Mouse (Mus musculus): ENCODE results near the gene Srpr.

Gene Srpr

DNA sequence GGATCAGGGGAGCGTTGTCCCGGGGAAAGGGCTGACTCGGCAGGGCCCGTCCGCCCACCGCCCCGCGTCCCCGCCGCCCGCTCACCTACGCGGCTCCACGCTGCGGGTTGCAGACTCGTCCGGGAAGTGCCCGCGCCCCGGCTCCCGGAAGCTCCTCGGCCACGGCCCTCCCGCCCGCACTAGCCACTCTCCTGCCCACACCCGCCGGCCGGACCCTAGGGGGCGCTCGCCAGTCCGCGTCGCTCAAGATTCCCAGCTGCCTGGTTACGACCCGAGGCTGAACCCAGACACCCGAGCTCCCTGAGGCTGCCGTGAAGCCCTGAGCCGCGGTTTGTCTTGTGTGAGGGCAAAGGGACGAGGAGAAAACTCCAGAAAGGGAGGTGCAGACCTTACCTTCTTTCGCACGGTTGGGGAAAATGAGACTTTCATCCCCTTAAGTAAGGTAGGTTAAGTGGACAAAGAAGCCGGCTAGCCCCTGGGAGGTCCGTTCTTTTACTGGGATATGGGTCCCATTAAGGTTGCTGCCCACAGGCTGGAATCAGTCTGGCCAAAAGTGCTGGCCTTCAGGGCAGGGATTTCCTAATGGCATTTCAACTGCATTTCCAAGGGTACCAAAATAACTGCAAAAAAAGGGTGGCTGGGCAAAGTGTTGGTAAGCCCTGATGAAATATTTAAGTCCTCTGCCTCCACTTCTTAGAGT is at the start of gene Srpr, which contains the start of gene Tirap:
Gene Srpr (plus strand): TSS at position 404 of the 700 bp plus-strand sequence.
Gene Tirap (minus strand): TSS at position 520 of the 700 bp plus-strand sequence.
- DNase-seq (ENCODE audit: low read depth in 1 of 2, low spot score in 2 of 2) = peak; percentile 56 to 85

DNA sequence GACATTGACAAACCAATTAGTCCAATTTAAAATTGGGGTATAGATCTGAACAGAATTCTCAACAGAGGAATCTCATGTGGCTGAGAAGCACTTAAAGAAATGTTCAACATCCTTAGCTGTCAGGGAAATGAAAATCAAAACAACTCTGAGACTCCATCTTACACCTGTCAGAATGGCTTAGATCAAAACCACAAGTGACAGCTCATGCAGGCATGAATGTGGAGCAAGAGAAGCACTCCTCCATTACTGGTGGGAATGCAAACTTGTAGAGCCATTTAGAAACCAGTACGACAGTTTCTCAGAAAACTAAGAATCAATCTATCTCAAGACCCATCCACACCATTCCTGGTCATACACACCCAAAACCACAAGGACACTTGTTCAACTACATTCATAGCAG is 47.1 kb upstream of the Srpr start:
- no peak for DNase-seq (ENCODE audit: low read depth in 1 of 2, low spot score in 2 of 2)

- DNase-seq (ENCODE audit: low read depth in 1 of 2, low spot score in 2 of 2) = no peak
Measured at GRCm38 (mm10) chr9:35156002-35156710, 43.8 kb upstream of the Srpr start.

GRCm38 (mm10) chr9:35156862-35157261 is 43.1 kb upstream of the Srpr start:
- DNase-seq (ENCODE audit: low read depth in 1 of 2, low spot score in 2 of 2) = no peak

GRCm38 (mm10) chr9:35158477-35158876 is 41.5 kb upstream of the Srpr start:
- DNase-seq (ENCODE audit: low read depth in 1 of 2, low spot score in 2 of 2) = no peak

DNA sequence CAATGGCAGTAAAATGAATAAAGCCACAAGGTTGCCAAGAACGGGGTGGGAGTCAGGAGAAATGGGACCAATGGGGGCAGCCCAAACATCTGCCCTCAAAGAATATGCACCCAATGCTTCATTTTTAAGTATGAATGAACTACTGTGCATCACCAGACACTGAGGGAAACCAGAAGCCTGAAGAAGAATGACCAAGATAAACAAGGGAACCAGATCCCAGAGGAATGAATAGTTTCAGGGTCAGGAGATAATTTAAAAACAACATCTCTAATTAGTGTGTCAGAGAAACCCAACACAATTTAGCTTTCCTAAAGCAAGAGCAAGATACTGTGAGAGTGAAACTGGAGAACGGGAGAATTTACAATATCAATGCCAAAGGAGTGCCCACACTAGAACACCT is 39.3 kb upstream of the Srpr start:
- DNase-seq (ENCODE audit: low read depth in 1 of 2, low spot score in 2 of 2) = no peak

DNA sequence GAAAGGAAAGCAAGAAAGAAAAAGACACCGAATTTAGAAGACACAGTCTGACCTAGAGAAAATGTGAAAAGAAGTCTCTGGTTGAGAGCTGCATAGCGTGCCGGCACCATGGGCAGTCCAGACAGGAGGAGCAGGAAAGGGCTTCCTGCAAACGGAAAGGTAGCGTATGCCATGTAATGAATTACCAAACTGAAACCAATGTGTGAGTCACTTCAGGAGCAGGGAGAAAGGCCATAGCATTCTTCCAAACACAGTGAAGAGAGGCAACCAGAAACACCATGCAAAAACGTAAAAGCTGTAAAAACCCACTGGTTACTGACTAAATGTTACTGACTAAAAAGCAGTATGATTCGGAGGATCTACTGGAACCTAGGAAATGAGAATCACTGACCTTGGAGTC is 38.3 kb upstream of the Srpr start:
- no peak for DNase-seq (ENCODE audit: low read depth in 1 of 2, low spot score in 2 of 2)

DNA sequence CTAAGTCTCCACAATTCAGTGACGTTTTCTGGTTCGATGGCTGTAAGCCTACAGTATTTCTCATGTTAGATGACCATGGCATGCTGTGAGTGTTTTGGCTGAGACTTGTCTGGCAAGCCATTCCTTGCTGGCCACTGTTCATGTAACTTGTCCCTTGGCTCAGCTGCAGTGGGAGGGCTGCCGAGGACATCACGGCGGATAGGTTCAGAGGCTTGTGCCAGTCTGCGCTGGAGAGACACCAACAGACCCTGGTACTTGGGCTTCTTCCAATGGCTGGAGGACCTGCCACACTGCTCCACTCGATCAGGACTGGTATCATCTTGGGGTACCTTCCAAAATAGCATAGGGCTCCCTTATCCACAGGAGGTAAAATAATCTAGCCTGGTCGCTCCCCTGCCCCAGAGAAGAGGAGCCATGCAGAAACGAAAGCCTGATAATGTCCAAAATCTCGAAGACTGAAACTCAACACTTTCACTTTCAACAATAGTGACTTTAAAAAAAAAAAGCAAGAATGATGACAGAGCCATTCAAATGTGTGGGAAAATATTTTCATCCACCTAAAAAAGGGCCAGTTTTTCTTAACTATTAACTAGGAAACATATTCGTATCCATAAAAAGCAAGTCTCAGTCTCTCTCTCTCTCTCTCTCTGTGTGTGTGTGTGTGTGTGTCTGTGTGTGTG is 36.8 kb upstream of the Srpr start:
- no peak for DNase-seq (ENCODE audit: low read depth in 1 of 2, low spot score in 2 of 2)

- no peak for DNase-seq (ENCODE audit: low read depth in 1 of 2, low spot score in 2 of 2)
Measured at GRCm38 (mm10) chr9:35164142-35164874, 35.7 kb upstream of the Srpr start.

- no peak for DNase-seq (ENCODE audit: low read depth in 1 of 2, low spot score in 2 of 2)
Measured at GRCm38 (mm10) chr9:35166144-35166797, 33.7 kb upstream of the Srpr start.

- no peak for DNase-seq (ENCODE audit: low read depth in 1 of 2, low spot score in 2 of 2)
Measured at GRCm38 (mm10) chr9:35166798-35167635, 33.0 kb upstream of the Srpr start.

DNA sequence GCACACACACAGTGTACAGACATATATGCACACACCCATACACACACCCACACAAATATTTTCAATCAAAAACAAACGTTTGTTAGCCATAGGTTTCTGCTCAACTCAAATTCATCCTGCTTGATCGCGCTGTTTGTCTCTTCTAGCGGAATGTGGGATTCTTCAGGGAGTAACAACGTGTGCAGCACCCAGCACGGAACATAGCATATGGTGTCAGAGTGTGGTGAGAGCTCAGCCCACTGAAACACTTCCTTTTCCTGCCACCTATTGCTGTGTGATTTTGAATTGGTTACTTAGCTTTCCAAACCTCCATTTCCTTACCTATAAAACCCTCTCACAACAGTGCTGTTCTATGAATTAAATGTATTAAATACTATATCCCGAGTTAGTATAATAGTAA is 29.9 kb upstream of the Srpr start:
- no peak for DNase-seq (ENCODE audit: low read depth in 1 of 2, low spot score in 2 of 2)

DNA sequence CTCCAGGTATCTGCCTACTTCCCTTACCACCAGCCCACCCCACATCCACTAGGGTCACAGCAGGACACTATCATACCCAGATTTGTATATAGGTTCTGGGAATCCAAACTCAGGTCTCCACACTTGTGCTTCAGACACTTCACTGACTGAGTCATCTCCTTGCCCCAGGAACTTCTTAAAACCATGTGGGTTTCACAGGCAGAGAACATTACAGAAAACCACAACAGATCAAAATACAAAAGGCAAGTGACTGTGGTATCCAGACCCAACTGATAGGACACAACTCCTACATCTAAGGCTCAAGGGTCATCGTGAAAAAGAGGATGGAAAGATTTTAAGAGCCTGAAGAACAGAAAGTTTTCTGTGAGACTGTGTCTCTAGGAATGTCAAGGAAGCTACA is 26.6 kb upstream of the Srpr start:
- DNase-seq (ENCODE audit: low read depth in 1 of 2, low spot score in 2 of 2) = no peak

- peak; percentile 71 to 83 for DNase-seq (ENCODE audit: low read depth in 1 of 2, low spot score in 2 of 2)
Measured at GRCm38 (mm10) chr9:35175251-35176123, 24.5 kb upstream of the Srpr start, which contains the start of gene Dcps. Dcps (minus strand) TSS chr9:35176061.

- DNase-seq (ENCODE audit: low read depth in 1 of 2, low spot score in 2 of 2) = no peak
Measured at GRCm38 (mm10) chr9:35176124-35176659, 23.8 kb upstream of the Srpr start.

GRCm38 (mm10) chr9:35182832-35183231 is 17.1 kb upstream of the Srpr start:
- DNase-seq (ENCODE audit: low read depth in 1 of 2, low spot score in 2 of 2) = no peak

- DNase-seq (ENCODE audit: low read depth in 1 of 2, low spot score in 2 of 2) = no peak
Measured at GRCm38 (mm10) chr9:35183359-35183758, 16.6 kb upstream of the Srpr start.

- no peak for DNase-seq (ENCODE audit: low read depth in 1 of 2, low spot score in 2 of 2)
Measured at GRCm38 (mm10) chr9:35186430-35186829, 13.5 kb upstream of the Srpr start.
